Mouse (Mus musculus): ENCODE measurements around the gene Kif12.

- TF ChIP-seq CTCF (IDR thresholded peaks at IDR 0.05; ENCODE audit: borderline replicate concordance, extremely low read depth, insufficient read depth, insufficient read length) (no peak), POLR2A (IDR thresholded peaks at IDR 0.05; ENCODE audit: borderline replicate concordance, extremely low read depth, insufficient read depth, insufficient read length, poor library complexity, severe bottlenecking) (no peak)
Measured at GRCm38 (mm10) chr4:63221096-63221958, 49.4 kb upstream of the Kif12 start.
